Mouse (Mus musculus): Measurements from ENCODE around the gene Prkca.

GRCm38 (mm10) chr11:108114091-108114490 lies 229.6 kb downstream of the Prkca start:
- TF ChIP-seq CTCF (IDR thresholded peaks at IDR 0.05; ENCODE audit: borderline replicate concordance, insufficient read depth, low read length) = no peak
- no peak for TF ChIP-seq POLR2A (IDR thresholded peaks at IDR 0.05; ENCODE audit: low read depth, low read length)
